Mouse (Mus musculus): ENCODE results near the gene Cggbp1. TPM values are rescaled to one million over a fixed set of nuclear protein-coding genes. Genes with fewer than 3 reads are reported as not detected.

The Cggbp1 gene
- total RNA-seq, 2 experiments from 2014 or later: 58.8 to 62.9 TPM

DNA sequence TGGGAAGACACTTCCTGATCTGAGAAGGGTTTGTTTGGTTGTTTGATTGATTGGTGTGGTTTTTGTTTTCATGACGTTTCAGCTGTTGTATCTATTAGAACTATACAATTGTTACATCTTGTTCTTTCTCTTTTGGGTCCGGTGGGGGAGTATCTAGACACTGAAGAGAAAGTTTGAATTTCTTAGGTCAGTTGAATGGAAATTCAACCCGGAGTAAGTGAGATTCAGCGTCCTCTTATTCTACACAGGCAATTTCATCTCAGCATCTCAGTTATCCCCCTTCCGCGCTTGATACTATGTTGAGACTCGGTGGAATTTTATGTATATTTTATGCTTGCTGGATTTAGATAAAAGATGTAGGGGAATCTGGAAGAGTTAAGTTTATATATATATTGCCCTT, 21.0 kb downstream of the Cggbp1 start:
- DNase-seq (ENCODE audit: low spot score in 2 of 2): no peak

DNA sequence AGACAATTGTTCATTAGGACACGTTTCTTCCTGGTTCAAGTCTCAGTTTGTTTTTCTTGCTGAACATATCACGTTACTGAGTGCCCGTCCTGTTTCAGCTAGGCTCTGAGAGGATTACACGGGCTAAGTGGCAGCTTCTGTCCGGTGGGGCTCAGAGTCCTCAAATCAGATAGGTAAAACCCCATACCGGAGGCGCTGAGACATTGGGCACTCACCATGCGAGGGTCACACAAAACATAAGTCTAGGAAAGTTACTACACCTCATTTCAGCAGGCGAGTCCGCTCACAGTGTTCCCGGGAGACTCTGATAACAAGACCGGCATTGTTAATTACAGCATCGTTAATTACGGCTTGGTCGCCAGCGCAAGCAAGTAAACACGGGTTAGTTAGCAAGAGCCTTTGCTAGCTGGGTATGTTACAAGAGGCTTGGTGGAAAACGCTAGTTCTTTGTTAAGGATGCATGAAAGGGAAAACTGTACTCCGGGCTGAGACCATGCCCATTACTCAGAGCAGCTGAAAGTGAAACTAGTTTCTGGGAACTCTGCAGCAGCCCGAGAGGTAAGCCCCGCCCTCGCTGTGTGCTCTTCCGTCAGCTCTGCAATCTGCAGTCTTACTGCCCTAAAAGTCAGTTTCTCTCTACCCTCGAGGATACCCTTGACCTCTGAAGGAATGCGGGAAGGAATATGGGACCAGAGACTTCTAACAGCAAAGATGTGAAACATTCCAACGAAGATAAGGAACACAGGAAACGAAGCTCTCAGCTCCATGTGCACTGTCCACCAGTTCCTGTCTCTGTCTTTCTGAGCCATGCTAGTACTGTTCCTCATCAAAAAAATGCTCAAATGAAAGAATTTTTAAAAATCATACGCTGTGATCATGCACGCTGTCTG, 21.9 kb downstream of the Cggbp1 start:
- DNase-seq (ENCODE audit: low spot score in 2 of 2): peak; percentile 32 to 55

DNA sequence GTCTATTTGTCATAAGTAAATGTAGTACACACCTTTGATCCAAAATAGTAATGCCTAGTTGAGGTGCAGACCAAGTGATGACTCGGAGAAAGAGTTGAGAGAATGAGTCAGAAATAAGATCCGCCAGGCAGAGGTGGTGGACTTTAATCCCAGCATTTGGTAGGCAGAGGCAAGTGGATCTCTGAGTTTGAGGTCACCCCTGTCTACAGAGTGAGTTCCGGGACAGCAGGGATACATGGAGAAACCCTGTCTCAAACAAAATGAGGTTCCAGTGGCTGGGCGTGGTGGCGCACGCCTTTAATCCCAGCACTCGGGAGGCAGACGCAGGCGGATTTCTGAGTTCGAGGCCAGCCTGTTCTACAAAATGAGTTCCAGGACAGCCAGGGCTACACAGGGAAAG, 23.6 kb downstream of the Cggbp1 start:
- DNase-seq (ENCODE audit: low spot score in 2 of 2): no peak

DNA sequence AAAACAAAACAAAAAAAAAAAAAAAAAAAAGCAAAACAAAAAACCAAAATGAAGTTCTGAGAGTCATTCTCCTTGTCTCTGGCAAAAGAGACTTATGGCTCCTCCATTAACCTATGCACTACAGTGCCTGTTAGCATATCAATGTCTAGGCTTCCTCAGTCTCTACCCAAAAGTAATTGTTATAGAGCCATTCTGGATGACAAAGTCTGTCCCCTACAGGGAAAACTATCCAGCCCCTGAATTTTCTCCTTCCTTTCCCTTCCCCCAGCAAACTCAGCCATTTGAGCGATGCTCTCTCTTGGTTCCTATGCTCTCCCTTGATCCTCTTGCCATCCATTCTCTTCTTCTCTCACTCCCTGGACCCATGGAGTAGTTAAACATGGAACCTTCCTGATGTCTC, 24.0 kb downstream of the Cggbp1 start:
- no peak for DNase-seq (ENCODE audit: low spot score in 2 of 2)

DNA sequence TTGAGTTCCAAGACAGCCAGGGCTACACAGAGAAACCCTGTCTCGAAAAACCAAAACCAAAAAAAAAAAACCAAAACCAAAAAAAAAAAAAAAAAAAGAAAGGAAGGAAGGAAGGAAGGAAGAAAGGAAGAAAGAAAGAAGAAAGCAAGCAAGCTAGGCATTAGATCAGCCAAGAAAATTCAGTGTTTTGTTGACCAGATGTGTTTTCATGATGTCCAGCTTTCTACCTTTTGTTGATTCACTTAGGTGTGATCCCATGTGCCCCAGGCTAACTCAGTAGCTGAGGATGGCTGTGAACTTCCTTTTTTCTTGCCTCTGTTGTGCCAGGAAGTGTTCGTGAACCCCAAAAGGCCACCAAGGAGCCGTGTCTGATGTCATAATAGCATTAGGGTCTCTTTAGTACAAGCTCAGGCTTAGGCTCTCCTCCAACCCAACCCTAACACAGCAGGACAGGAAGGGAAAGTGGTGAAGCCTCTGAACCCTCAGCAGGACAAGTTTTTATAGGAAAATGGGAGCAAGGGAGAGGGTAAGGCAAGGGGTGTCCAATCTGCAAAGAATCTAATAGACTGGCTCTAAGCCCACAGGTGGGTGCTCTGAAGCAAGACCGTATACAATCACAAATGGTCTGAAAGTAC, 25.0 kb downstream of the Cggbp1 start:
- no peak for DNase-seq (ENCODE audit: low spot score in 2 of 2)

DNA sequence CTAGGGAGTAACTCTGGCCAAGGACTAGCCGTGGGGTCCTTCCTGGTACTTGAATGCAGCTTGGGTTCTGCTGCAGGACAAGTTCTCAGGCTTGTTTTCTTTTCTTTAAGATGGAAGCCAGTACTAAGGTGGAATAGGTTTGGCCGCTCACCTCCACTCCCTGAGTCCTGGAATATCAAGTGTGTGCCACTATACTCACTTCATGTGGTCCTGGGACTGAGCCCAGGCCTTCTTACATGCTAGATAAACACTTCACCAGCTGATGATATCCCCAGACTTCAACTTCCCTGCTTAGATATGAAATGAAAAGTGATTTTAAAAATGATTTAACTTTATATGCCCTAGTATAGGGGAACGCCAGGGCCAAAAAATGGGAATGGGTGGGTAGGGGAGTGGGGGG, 25.5 kb downstream of the Cggbp1 start:
- DNase-seq (ENCODE audit: low spot score in 2 of 2): no peak

DNA sequence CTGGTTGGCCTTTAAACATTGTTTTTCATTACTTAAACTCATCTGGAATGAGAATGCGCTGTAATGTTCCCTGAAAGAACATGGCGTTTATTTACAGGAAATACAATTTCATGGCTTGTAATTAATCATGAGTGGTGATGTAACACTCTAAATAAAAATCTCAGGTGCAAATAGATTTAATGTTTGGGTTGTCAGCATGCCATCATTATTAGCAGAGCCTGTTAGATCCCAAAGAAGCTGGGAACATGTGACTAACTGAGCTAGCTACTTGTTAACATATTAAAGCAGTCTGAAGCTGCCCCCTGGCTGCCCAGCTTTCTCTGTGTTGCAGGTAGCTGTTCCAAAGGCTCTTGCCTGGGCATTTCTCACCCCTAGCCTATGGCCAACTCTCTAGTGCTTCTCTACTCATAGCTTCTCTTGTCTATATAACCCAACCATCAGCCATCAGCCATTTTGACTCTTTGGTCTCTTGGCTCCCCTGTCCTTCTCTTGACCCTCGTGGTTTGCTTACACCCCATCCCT, 26.9 kb downstream of the Cggbp1 start:
- DNase-seq (ENCODE audit: low spot score in 2 of 2): no peak

DNA sequence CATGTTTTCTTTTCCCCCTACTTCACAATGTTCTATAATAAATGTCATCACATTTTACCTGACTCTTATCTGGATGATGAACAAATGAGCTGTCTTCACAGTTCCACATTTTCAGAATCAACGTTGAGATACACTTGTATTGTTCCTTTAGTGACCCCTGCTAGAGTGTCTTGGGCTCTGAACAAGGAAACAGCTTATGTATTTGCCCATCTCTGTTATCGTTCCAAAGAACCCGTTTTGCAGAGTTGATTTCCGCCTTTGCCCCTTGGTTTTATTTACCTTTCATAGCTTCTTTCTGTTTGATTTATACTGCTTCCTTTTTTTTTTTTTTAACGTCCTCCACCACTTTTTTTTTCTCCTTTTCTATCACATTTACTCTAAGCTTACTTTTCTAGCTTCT, 27.9 kb downstream of the Cggbp1 start:
- DNase-seq (ENCODE audit: low spot score in 2 of 2): no peak

DNA sequence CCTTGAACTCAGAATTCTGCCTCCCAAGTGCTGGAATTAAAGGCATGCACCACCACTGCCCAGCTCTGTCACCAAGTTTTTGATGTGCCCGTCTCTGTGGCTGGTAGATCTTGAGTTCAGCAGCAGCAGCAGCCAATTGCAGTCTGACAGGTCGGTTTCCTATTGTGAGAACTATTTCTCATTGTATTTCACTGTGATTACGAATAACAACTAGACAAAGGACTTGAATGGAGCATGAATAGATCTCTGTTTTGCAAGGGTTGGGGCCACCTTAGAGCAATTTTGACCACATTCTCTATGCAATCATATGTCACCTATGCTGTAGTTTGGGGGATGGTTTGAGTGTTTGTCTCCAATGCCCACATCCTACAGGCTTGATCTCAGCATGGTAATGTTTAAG, 29.2 kb downstream of the Cggbp1 start:
- DNase-seq (ENCODE audit: low spot score in 2 of 2): no peak

DNA sequence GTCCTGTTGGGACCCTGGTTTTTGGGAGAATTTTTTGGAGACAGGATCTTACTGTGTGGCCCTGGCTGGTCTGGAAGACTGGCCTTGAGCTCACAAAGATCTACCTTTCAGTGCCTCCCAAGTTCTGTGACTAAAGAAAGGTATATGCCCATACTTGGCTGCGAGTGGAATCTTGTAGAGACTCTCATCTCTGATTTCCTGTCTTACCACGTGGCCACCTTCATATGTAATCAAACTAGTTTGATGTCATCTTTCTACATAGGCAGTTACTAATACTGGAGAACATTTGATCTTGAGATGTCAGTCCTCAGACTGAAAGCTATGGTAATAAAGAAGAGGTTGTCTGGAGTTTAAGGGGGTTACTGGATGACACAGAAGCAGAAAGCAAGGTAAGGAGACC, 29.6 kb downstream of the Cggbp1 start:
- DNase-seq (ENCODE audit: low spot score in 2 of 2): no peak

DNA sequence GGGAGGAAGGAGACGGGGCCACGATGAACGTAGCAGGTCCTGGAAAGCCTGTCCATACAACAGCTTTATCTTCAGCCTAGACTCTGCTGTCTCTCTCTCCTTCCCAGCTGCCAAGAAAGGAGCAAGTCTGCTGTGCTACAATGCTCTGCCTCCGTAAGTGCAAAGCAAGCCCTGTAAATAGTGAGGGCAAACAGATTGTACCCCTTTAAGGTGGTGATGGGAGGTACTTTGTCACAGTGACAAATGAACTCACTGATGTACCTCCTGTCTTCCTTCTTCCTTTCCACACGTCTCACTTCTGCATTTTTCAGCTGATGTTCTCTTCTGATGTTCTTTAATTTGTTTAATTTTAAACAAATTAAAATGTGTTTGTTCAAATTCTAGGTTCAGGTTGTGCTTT, 32.1 kb downstream of the Cggbp1 start:
- DNase-seq (ENCODE audit: low spot score in 2 of 2): no peak

DNA sequence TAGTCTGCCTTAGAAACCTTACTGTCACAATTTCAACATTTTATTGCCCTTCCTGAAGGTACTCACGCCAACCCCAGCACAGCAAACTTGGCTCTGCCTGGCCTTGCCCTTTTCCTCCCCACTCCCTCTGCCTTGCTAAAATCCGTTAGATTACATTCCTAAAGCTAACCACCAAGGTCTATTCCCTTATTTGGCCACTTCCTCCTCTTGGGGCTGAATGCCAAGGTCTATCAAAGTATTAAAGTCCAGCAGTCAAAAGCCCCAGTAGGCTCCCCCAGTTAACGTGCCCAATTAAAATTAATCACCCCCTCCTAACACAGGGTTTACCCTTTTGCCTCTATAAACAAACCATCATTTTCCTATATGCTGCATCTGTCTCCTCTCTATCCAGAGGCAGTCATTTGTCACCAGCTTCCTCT, 32.6 kb downstream of the Cggbp1 start:
- no peak for DNase-seq (ENCODE audit: low spot score in 2 of 2)

DNA sequence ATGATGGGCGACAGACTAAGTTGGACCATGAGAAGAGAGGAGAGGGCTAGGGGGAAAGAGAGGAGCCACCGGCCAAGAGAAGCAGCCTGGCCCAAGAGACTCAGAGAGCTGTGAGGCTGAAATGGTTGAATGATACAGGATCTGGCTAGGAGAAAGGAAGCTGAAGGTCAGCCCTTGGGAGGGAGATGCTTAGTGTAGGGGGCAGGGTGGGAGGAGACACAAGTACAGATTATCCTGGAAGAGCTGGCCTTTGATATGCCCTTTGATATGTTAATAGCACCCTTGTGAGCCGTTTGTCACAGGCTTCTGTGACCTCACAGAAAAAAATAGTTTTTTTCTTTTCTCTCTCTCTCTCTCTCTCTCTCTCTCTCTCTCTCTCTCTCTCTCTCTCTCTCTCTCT, 33.3 kb downstream of the Cggbp1 start:
- DNase-seq (ENCODE audit: low spot score in 2 of 2): no peak

DNA sequence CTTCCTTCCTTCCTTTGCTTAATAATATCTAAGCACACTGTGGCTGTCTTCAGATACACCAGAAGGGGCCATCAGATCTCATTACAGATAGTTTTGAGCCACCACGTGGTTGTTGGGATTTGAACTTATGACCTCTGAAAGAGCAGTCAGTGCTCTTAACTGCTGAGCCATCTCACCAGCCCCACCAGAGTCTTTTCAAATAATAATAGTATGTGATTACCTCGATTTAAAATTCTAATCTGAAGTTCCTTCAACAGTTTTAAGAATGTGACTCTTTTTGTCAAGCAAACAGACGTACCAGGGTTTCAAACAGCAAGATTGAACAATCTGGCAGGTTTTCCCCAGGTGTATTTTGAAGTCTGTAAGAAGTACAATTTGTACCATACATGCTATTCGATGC, 33.8 kb downstream of the Cggbp1 start:
- DNase-seq (ENCODE audit: low spot score in 2 of 2): no peak

DNA sequence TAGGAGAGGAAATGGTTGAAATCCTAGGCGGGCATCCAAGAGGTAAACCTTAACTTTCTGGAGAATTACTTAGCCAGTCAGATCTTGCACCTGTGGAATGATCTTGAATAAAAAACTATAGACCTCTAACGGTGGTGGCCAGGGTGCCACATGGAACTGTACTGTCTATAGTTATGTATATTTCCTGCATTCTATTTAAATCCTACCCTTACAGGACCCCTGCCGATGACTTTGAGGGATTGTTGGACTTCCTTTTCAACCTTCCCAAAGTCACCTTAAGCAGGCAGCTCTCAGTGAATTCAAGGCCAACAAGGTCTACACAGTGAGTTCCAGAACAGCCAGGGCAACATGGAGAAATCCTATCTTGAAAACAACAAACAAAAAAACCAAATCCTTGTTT, 37.7 kb downstream of the Cggbp1 start:
- DNase-seq (ENCODE audit: low spot score in 2 of 2): no peak

DNA sequence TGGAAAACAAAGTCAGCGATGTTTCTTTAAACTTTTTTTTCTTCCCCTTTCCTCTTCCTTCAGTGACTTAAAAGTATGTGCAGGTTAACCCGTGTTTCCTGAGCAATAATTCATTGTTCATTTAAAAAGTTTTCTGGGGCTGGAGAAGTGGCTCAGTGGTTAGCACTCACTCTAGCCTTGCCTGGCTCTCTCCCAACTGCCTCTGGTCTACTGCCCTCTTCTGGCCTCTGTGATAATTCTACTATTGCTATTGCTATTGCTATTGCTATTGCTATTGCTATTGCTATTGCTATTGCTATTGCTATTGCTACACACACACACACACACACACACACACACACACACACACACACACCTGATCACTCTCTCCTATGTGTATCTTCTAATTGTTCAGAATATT, 47.3 kb downstream of the Cggbp1 start:
- no peak for DNase-seq (ENCODE audit: low spot score in 2 of 2)

DNA sequence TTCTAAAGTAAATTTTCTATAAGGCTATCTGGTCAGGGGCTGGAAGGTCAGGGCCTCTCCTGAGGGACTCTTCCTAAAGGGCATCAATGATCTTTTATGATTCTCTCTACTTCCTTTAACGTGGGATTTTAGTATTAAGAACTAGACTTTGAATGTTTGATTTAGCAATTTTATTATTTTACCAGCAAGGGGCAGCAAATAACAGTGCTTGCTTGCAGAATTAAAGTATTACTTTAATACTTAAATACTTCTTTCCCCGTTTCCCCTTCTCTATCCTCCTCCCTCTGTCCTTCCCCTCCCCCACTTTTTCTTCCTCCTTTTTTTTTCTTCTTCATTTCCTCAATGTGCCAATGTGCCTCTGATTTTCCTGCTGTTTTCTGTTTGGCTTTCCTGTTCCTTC, 51.5 kb downstream of the Cggbp1 start:
- no peak for DNase-seq (ENCODE audit: low spot score in 2 of 2)

DNA sequence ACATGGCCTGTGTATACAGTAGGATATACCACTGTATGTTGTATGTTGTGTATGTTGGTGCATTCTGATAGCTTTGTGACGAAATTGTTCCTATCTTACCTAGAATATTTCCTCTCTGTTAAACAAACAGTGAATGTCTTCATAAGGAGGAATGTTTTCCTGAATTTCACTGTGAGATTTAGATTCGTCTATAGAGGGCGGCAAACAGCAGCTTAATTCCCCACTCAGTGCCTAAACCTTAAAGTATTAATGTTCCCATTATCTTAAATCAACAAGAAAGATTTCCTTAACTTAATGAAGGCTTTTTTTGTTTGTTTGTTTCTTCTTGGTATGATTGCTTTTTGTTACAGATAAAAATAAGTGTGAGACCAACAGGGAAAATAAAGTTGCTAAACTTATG, 55.3 kb downstream of the Cggbp1 start:
- peak; percentile 9 to 29 for DNase-seq (ENCODE audit: low spot score in 2 of 2)

DNA sequence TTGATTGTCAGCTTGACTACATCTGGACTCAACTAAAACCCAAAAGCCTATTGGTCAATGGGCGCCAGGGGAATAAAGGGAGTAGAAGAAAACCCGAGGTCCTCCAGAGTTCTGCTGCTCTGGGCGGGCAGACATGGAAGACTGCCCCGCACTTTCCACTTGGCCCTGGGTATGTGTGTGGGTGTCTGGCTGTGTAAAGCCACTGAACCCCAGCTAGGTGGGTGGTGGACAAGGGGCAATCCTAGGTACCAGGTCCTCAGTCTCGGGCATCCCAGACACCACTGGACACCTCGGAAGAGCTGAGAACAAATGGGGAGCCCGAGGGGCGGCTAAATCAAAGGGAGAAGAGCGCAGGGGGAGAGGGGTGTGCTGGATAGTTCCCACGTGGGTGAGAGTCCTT, 57.0 kb downstream of the Cggbp1 start:
- DNase-seq (ENCODE audit: low spot score in 2 of 2): no peak

All from layer of hippocampus, postnatal 10 days (tissue).